8 mouse cellular contexts compared by ENCODE assay signal in genomic region chr17:23700079-23700478, GRCm38 (mm10). TPM values are rescaled to one million over a fixed set of nuclear protein-coding genes. Genes with fewer than 3 reads are reported as not detected.
DNase-seq lines count a peak whose midpoint lies in the region; ATAC-seq and TF ChIP-seq lines count a peak whose summit lies in the region.

No protein-coding gene starts in this region.

- ATAC-seq in erythroblast, adult 5-6 weeks (replicated peaks; ENCODE audit: low FRiP score, poor library complexity, severe bottlenecking): peak; percentile 70
- ATAC-seq in heart, embryonic 11.5 days (replicated peaks; ENCODE audit: insufficient number of reproducible peaks, low FRiP score, low TSS enrichment): peak; percentile 89
- peak; percentile 91 for ATAC-seq in kidney, embryonic 16.5 days (ENCODE audit: low FRiP score, low TSS enrichment)
- peak; percentile 91 for ATAC-seq in monocyte, adult 5-6 weeks (replicated peaks; ENCODE audit: insufficient number of reproducible peaks, low FRiP score, low TSS enrichment, poor library complexity, severe bottlenecking)

- no peaks in the 10 kb centered on the region for H3K27me3 ChIP-seq in C2C12 (ENCODE audit: control insufficient read depth, insufficient read depth, insufficient read length)
- H3K27me3 ChIP-seq in heart, embryonic 11.5 days (ENCODE audit: control insufficient read depth, insufficient read depth, low read length): peaks cover 44% of the 10 kb centered on the region
- peaks cover 12% of the 10 kb centered on the region; the same call in 1 of the 2 replicates for H3K27me3 ChIP-seq in kidney, embryonic 16.5 days (ENCODE audit: insufficient read depth, low read length)

- no peaks in the 10 kb centered on the region for H3K9me3 ChIP-seq in heart, embryonic 11.5 days (replicated peaks; ENCODE audit: control insufficient read depth, low read length)
- H3K9me3 ChIP-seq in kidney, embryonic 16.5 days (ENCODE audit: low read length): no peaks in the 10 kb centered on the region

- peak; percentile 93 for TF ChIP-seq CTCF in C2C12 (IDR thresholded peaks at IDR 0.05; ENCODE audit: control insufficient read depth, insufficient read depth, insufficient read length)

- H3K79me3 ChIP-seq in C2C12 (ENCODE audit: low read depth): no peaks in the 10 kb centered on the region

- no peak overlapping the region for H3K27ac ChIP-seq in heart, embryonic 11.5 days (ENCODE audit: low read depth, low read length)
- H3K27ac ChIP-seq in kidney, embryonic 16.5 days (ENCODE audit: low read length): no peak overlapping the region

- H3K4me3 ChIP-seq in C2C12 (ENCODE audit: insufficient read depth, poor library complexity, severe bottlenecking): peak overlapping the region; percentile 41
- H3K4me3 ChIP-seq in heart, embryonic 11.5 days (ENCODE audit: low read depth, low read length): peak overlapping the region; percentile 58
- peak overlapping the region; percentile 61 for H3K4me3 ChIP-seq in kidney, embryonic 16.5 days (ENCODE audit: low read length)

- H3K4me1 ChIP-seq in heart, embryonic 11.5 days (ENCODE audit: control insufficient read depth, insufficient read depth, low read length): peaks cover 5% of the 10 kb centered on the region
- H3K4me1 ChIP-seq in kidney, embryonic 16.5 days (ENCODE audit: insufficient read depth, low read length): peaks cover 27% of the 10 kb centered on the region

- H3K4me2 ChIP-seq in heart, embryonic 11.5 days: peak overlapping the region; percentile 99
- H3K4me2 ChIP-seq in kidney, embryonic 16.5 days (replicated peaks; ENCODE audit: low read depth, low read length): peak overlapping the region; percentile 99

- H3K79me2 ChIP-seq in C2C12 (ENCODE audit: control insufficient read depth, insufficient read depth): no peaks in the 10 kb centered on the region

- no peaks in the 10 kb centered on the region for H3K36me3 ChIP-seq in C2C12 (ENCODE audit: control insufficient read depth, insufficient read depth)
- H3K36me3 ChIP-seq in heart, embryonic 11.5 days (ENCODE audit: control insufficient read depth, insufficient read depth, low read length): no peaks in the 10 kb centered on the region
- H3K36me3 ChIP-seq in kidney, embryonic 16.5 days (ENCODE audit: insufficient read depth, low read length): no peaks in the 10 kb centered on the region

- peak; percentile 99 for DNase-seq in brain, adult 2 months (ENCODE audit: low read depth, low spot score)
- peak; percentile 79 for DNase-seq in liver
- DNase-seq in spleen, postnatal 36 days (ENCODE audit: low spot score in 2 of 2): peak; percentile 83 to 84

- 1% methylated on average over 25 of the region's 28 CpGs for WGBS in heart, embryonic 11.5 days (ENCODE audit: insufficient replicate concordance)
- WGBS in kidney, embryonic 16.5 days: 0% methylated on average over 28 of the region's 28 CpGs

- peak overlapping the region; percentile 56; the same call in 1 of the 2 replicates for H3K9ac ChIP-seq in heart, embryonic 11.5 days (ENCODE audit: low read depth, low read length)
- peak overlapping the region; percentile 76 for H3K9ac ChIP-seq in kidney, embryonic 16.5 days (replicated peaks; ENCODE audit: low read length)

- H3ac ChIP-seq in C2C12 (ENCODE audit: control insufficient read depth, insufficient read length, low read depth): peak overlapping the region; percentile 48

TF ChIP-seq in C2C12, 6 proteins besides CTCF, POLR2A, EP300 and RAD21:
- TF ChIP-seq FOSL1 (IDR thresholded peaks at IDR 0.05; ENCODE audit: insufficient read depth, low read length, poor library complexity, severe bottlenecking) (no peak), MAX (IDR thresholded peaks at IDR 0.05) (peak; percentile 64), MYOD1 (IDR thresholded peaks at IDR 0.05; ENCODE audit: control insufficient read depth, insufficient read length, low read depth) (no peak), CEBPB (IDR thresholded peaks at IDR 0.05; ENCODE audit: low read depth) (no peak)

RNA-seq across cellular contexts. Expression of gene Cldn9, which starts 16.3 kb away (rescaled TPM):
- 0.54 TPM for polyA plus RNA-seq in C2C12 (2012; fragmentation: generic; extraction: Trizol)
- total RNA-seq in erythroblast, adult 5-6 weeks (2015; ENCODE audit: low replicate concordance): not detected in 2 replicates
- not detected in 2 replicates for total RNA-seq in erythroblast, adult 5-6 weeks (2017; ENCODE audit: low replicate concordance)
- polyA plus RNA-seq in heart, embryonic 11.5 days (2014; fragmentation: Nextera tagmentation; extraction: Ambion mirVana): 0.25 and 0.46 TPM in 2 replicates
- polyA plus RNA-seq in kidney, embryonic 16.5 days (2015; fragmentation: Nextera tagmentation; extraction: Ambion mirVana): 60.0 and 63.5 TPM in 2 replicates
- not detected in 3 replicates for total RNA-seq in monocyte, adult 5-6 weeks (2017)

RNA-seq across cellular contexts. Expression of gene Cldn6, which starts 21.0 kb away (rescaled TPM):
- polyA plus RNA-seq in C2C12 (2012; fragmentation: generic; extraction: Trizol): not detected
- total RNA-seq in erythroblast, adult 5-6 weeks (2015; ENCODE audit: low replicate concordance): not detected in 2 replicates
- not detected in 2 replicates for total RNA-seq in erythroblast, adult 5-6 weeks (2017; ENCODE audit: low replicate concordance)
- polyA plus RNA-seq in heart, embryonic 11.5 days (2014; fragmentation: Nextera tagmentation; extraction: Ambion mirVana): 3.3 and 3.9 TPM in 2 replicates
- polyA plus RNA-seq in kidney, embryonic 16.5 days (2015; fragmentation: Nextera tagmentation; extraction: Ambion mirVana): 242 and 253 TPM in 2 replicates
- not detected in 3 replicates for total RNA-seq in monocyte, adult 5-6 weeks (2017)

RNA-seq across cellular contexts. Expression of gene 1520401A03Rik, which starts 22.5 kb away (rescaled TPM):
- polyA plus RNA-seq in C2C12 (2012; fragmentation: generic; extraction: Trizol): 0.01 TPM
- total RNA-seq in erythroblast, adult 5-6 weeks (2015; ENCODE audit: low replicate concordance): not detected in 2 replicates
- total RNA-seq in erythroblast, adult 5-6 weeks (2017; ENCODE audit: low replicate concordance): not detected in 2 replicates
- polyA plus RNA-seq in heart, embryonic 11.5 days (2014; fragmentation: Nextera tagmentation; extraction: Ambion mirVana): 0.16 and 0.20 TPM in 2 replicates
- 0.15 and 0.61 TPM in 2 replicates for polyA plus RNA-seq in kidney, embryonic 16.5 days (2015; fragmentation: Nextera tagmentation; extraction: Ambion mirVana)
- not detected in 3 replicates for total RNA-seq in monocyte, adult 5-6 weeks (2017)

RNA-seq across cellular contexts. Expression of gene Tnfrsf12a, which starts 22.8 kb away (rescaled TPM):
- polyA plus RNA-seq in C2C12 (2012; fragmentation: generic; extraction: Trizol): 916 TPM
- not detected in 2 replicates for total RNA-seq in erythroblast, adult 5-6 weeks (2015; ENCODE audit: low replicate concordance)
- 2.0 TPM in 1 of 2 replicates, not detected in the other for total RNA-seq in erythroblast, adult 5-6 weeks (2017; ENCODE audit: low replicate concordance)
- polyA plus RNA-seq in heart, embryonic 11.5 days (2014; fragmentation: Nextera tagmentation; extraction: Ambion mirVana): 77.6 and 85.3 TPM in 2 replicates
- polyA plus RNA-seq in kidney, embryonic 16.5 days (2015; fragmentation: Nextera tagmentation; extraction: Ambion mirVana): 28.9 and 31.2 TPM in 2 replicates
- total RNA-seq in monocyte, adult 5-6 weeks (2017): 29.6 to 37.5 TPM (median 33.9 TPM) in 3 replicates

RNA-seq across cellular contexts. Expression of gene Pkmyt1, which starts 26.1 kb away (rescaled TPM):
- polyA plus RNA-seq in C2C12 (2012; fragmentation: generic; extraction: Trizol): 14.8 TPM
- total RNA-seq in erythroblast, adult 5-6 weeks (2015; ENCODE audit: low replicate concordance): 10.0 and 14.2 TPM in 2 replicates
- total RNA-seq in erythroblast, adult 5-6 weeks (2017; ENCODE audit: low replicate concordance): 7.3 and 9.2 TPM in 2 replicates
- polyA plus RNA-seq in heart, embryonic 11.5 days (2014; fragmentation: Nextera tagmentation; extraction: Ambion mirVana): 31.5 and 33.8 TPM in 2 replicates
- polyA plus RNA-seq in kidney, embryonic 16.5 days (2015; fragmentation: Nextera tagmentation; extraction: Ambion mirVana): 53.0 and 56.2 TPM in 2 replicates
- 0.86 to 3.7 TPM (median 2.6 TPM) in 3 replicates for total RNA-seq in monocyte, adult 5-6 weeks (2017)

Comparison
In these comparisons a context has a peak if more than half of its experiments do, and no peak if none do; other contexts are left out.
1. RNA of gene Cldn9, which starts 16.3 kb away (polyA plus RNA-seq): 60.0 to 63.5 TPM in kidney, embryonic 16.5 days; 0.54 TPM in C2C12 (single experiment) and 0.25 to 0.46 TPM in heart, embryonic 11.5 days; every median in the first group is over 10 times any median in the second.
2. RNA of gene Cldn6, which starts 21.0 kb away (polyA plus RNA-seq): 242 to 253 TPM in kidney, embryonic 16.5 days; 3.3 to 3.9 TPM in heart, embryonic 11.5 days and not detected in C2C12 (single experiment); every median in the first group is over 10 times any median in the second.
3. Peak in every context shown above with its lines, with median percentiles within 50 percentile points of each other: H3K4me3 ChIP-seq, DNase-seq and ATAC-seq.